Mouse (Mus musculus): Measurements from ENCODE around the gene Gm9970. TPM values are rescaled to one million over a fixed set of nuclear protein-coding genes. Genes with fewer than 3 reads are reported as not detected.
A peak's percentile ranks its signal among the peaks of the same experiment; 100 is the strongest.

Gm9970 gene
- polyA plus RNA-seq, 1 experiment from 2014 or later: 0.60 TPM

DNA sequence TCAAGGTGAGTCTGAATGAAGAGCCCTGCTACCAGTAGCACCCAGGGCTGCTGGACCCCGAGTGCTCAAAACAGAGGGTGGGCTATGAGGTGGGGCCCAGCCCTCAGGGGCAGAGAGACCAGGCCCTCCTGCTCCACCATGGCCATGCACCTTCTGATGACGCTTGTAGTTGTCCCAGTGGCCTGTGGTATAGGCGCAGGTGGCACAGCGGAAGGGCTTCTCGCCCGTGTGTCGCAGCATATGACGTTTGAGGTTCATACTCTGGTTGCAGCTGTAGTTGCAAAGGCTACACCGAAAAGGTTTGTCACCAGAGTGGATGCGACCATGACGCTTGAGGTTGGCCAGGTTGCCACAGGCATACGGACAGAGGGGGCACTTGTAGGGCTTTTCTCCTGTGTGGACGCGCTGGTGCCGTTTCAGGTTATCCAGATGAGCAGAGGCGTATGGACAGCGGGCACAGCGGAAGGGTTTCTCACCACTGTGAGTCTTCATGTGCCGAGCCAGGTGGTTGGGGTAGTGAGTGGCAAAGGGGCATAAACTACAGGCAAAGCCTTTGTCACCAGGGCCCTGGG lies 41.6 kb downstream of the Gm9970 start:
- H3K4me1 ChIP-seq (replicated peaks; ENCODE audit: control insufficient read depth, insufficient read depth, low read length): peaks cover 15% of the 10 kb centered on the region
- ATAC-seq (ENCODE audit: low read depth): no peak
- H3K4me2 ChIP-seq (ENCODE audit: low read depth, low read length): no peak overlapping the region
- H3K27ac ChIP-seq (ENCODE audit: low read length): no peak overlapping the region
- no peak overlapping the region for H3K4me3 ChIP-seq (ENCODE audit: low read length)
- H3K9me3 ChIP-seq (ENCODE audit: control insufficient read depth, low read length): peaks cover 4% of the 10 kb centered on the region
- peaks cover 69% of the 10 kb centered on the region for H3K36me3 ChIP-seq (ENCODE audit: control insufficient read depth, insufficient read depth, low read length)
- H3K27me3 ChIP-seq (ENCODE audit: control insufficient read depth, insufficient read depth, low read depth, low read length): no peaks in the 10 kb centered on the region
- H3K9ac ChIP-seq (ENCODE audit: low read length): no peak overlapping the region
- WGBS: 90% methylated on average over 19 of the region's 19 CpGs

DNA sequence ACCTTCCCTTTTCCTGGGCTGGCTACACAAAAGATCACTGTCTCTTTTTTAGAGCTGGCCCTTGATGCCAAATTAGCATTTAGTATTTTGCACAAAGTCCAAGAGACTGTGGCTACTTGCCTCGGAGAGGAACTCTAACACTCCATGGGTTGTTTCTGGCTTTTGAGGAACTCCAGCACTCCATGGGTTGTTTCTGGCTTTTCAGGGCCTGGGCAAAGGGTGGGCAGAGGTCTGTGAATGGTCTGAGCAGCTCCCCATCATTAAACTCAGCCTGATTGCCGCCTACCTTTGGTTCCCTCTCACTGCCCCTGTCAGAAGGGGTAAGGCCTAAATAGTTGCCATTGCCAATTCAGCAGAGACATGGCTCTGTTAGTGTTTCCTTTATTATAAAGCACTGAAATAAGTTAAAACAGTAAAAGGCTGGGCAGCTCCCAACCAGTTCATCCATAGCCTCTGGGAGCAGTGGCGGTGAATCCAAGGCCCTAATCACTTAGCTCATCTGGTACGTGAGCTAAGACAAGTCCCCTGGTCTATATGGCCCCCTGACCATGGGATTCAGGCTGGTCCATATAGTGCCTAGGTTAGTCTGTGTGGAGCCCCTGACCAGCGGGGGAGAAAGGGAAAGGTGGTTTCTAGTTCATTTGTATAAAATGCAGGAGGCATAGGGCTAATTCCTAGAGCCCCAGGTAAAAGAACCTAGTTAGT lies 42.3 kb downstream of the Gm9970 start:
- Histone ChIP-seq H3K27me3 (ENCODE audit: control insufficient read depth, insufficient read depth, low read depth, low read length) (no peaks in the 10 kb centered on the region), H3K4me3 (ENCODE audit: low read length) (no peak overlapping the region), H3K9me3 (ENCODE audit: control insufficient read depth, low read length) (peaks cover 4% of the 10 kb centered on the region), H3K4me2 (ENCODE audit: low read depth, low read length) (no peak overlapping the region), H3K27ac (ENCODE audit: low read length) (no peak overlapping the region), H3K36me3 (ENCODE audit: control insufficient read depth, insufficient read depth, low read length) (peaks cover 67% of the 10 kb centered on the region), H3K9ac (ENCODE audit: low read length) (no peak overlapping the region), H3K4me1 (replicated peaks; ENCODE audit: control insufficient read depth, insufficient read depth, low read length) (peaks cover 20% of the 10 kb centered on the region)
- 81% methylated on average over 5 of the region's 5 CpGs for WGBS
- ATAC-seq (ENCODE audit: low read depth): no peak

DNA sequence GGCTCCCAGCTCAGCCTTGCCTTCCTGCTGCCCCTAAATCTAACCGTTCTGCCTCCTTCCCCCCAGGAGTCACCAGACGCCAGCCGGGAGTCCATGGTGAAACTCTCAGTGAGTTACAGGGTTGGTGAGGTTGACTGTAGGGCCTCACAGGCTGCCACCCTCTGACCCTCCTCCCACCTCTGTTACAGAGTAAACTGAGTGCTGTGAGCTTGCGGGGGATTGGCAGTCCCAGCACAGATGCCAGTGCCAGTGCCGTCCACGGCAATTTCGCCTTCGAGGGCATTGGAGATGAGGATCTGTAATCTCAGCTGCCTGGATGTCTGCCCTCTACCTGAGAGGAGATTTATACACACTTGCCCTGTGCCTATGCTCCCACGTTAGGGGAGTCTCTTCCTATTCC lies 42.9 kb downstream of the Gm9970 start:
- peaks cover 20% of the 10 kb centered on the region for H3K4me1 ChIP-seq (replicated peaks; ENCODE audit: control insufficient read depth, insufficient read depth, low read length)
- ATAC-seq (ENCODE audit: low read depth): no peak
- no peak overlapping the region for H3K27ac ChIP-seq (ENCODE audit: low read length)
- H3K4me2 ChIP-seq (ENCODE audit: low read depth, low read length): no peak overlapping the region
- H3K4me3 ChIP-seq (ENCODE audit: low read length): no peak overlapping the region
- H3K27me3 ChIP-seq (ENCODE audit: control insufficient read depth, insufficient read depth, low read depth, low read length): no peaks in the 10 kb centered on the region
- peaks cover 4% of the 10 kb centered on the region for H3K9me3 ChIP-seq (ENCODE audit: control insufficient read depth, low read length)
- WGBS: 82% methylated on average over 9 of the region's 9 CpGs
- peaks cover 64% of the 10 kb centered on the region for H3K36me3 ChIP-seq (ENCODE audit: control insufficient read depth, insufficient read depth, low read length)
- no peak overlapping the region for H3K9ac ChIP-seq (ENCODE audit: low read length)

DNA sequence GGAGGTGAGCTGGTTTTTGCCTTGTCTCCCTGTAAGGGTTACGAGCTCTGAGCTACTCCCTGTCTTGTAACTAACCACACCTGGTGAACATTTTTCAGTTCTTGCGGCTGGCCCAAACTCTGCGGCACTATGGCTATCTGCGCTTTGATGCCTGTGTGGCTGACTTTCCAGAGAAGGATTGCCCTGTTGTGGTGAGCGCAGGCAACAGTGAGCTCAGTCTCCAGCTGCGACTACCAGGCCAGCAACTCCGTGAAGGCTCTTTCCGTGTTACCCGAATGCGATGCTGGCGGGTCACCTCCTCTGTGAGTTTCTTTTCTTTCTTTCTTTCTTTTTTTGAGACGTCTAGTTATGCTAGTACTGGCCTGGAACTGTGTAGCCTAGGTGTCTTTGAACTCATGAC lies 44.0 kb downstream of the Gm9970 start:
- no peak for ATAC-seq (ENCODE audit: low read depth)
- 92% methylated on average over 12 of the region's 12 CpGs for WGBS

DNA sequence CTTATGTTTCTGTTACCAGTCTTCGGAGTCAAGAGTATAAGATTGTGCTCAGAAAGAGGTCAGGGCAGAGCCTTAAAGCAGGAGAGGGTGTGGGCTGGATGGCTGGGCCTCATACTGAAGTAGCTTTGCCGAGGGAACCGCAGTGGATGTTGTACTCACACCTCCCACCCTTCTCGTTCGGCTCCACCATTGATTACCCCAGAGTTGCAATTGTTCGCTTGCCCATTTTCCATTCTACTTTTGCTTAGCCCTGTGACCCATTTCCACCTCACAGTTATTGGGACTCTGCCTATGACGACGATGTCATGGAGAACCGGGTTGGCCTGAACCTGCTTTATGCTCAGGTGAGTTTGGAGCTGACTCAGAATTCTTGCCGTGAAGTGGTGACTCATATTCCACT lies 44.8 kb downstream of the Gm9970 start:
- H3K36me3 ChIP-seq (ENCODE audit: control insufficient read depth, insufficient read depth, low read length): peaks cover 60% of the 10 kb centered on the region
- H3K27ac ChIP-seq (ENCODE audit: low read length): no peak overlapping the region
- H3K27me3 ChIP-seq (ENCODE audit: control insufficient read depth, insufficient read depth, low read depth, low read length): no peaks in the 10 kb centered on the region
- H3K9me3 ChIP-seq (ENCODE audit: control insufficient read depth, low read length): peaks cover 4% of the 10 kb centered on the region
- WGBS: 91% methylated on average over 10 of the region's 10 CpGs
- H3K9ac ChIP-seq (ENCODE audit: low read length): no peak overlapping the region
- no peak for ATAC-seq (ENCODE audit: low read depth)
- no peak overlapping the region for H3K4me3 ChIP-seq (ENCODE audit: low read length)
- peaks cover 21% of the 10 kb centered on the region for H3K4me1 ChIP-seq (replicated peaks; ENCODE audit: control insufficient read depth, insufficient read depth, low read length)
- H3K4me2 ChIP-seq (ENCODE audit: low read depth, low read length): no peak overlapping the region

More for the DNA sequence above, 44.0 kb downstream of the Gm9970 start:
- Histone ChIP-seq H3K4me3 (ENCODE audit: low read length) (no peak overlapping the region), H3K9ac (ENCODE audit: low read length) (no peak overlapping the region), H3K27ac (ENCODE audit: low read length) (no peak overlapping the region), H3K27me3 (ENCODE audit: control insufficient read depth, insufficient read depth, low read depth, low read length) (no peaks in the 10 kb centered on the region), H3K4me2 (ENCODE audit: low read depth, low read length) (no peak overlapping the region), H3K36me3 (ENCODE audit: control insufficient read depth, insufficient read depth, low read length) (peaks cover 60% of the 10 kb centered on the region), H3K9me3 (ENCODE audit: control insufficient read depth, low read length) (peaks cover 4% of the 10 kb centered on the region), H3K4me1 (replicated peaks; ENCODE audit: control insufficient read depth, insufficient read depth, low read length) (peaks cover 16% of the 10 kb centered on the region)

DNA sequence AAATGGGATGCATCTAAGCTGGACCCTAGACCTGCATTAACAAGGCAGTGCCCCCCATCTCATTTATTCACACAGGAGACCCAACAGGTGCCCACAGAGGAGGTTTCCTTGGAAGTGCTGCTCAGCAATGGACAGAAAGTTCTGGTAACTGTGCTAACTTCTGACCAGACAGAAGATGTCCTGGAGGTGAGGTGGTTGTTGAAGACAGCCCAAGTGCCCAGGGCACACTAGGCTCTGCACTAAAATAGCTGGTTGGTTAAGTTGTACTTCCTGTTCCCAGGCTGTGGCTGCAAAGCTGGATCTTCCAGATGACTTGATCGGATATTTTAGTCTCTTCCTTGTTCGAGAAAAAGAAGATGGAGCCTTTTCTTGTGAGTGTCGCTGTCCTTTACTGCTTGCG lies 45.4 kb downstream of the Gm9970 start:
- no peaks in the 10 kb centered on the region for H3K27me3 ChIP-seq (ENCODE audit: control insufficient read depth, insufficient read depth, low read depth, low read length)
- peaks cover 18% of the 10 kb centered on the region for H3K4me1 ChIP-seq (replicated peaks; ENCODE audit: control insufficient read depth, insufficient read depth, low read length)
- H3K36me3 ChIP-seq (ENCODE audit: control insufficient read depth, insufficient read depth, low read length): peaks cover 61% of the 10 kb centered on the region
- peaks cover 4% of the 10 kb centered on the region for H3K9me3 ChIP-seq (ENCODE audit: control insufficient read depth, low read length)
- no peak overlapping the region for H3K4me3 ChIP-seq (ENCODE audit: low read length)
- 87% methylated on average over 4 of the region's 4 CpGs for WGBS
- no peak overlapping the region for H3K27ac ChIP-seq (ENCODE audit: low read length)
- no peak overlapping the region for H3K4me2 ChIP-seq (ENCODE audit: low read depth, low read length)
- no peak for ATAC-seq (ENCODE audit: low read depth)
- no peak overlapping the region for H3K9ac ChIP-seq (ENCODE audit: low read length)

DNA sequence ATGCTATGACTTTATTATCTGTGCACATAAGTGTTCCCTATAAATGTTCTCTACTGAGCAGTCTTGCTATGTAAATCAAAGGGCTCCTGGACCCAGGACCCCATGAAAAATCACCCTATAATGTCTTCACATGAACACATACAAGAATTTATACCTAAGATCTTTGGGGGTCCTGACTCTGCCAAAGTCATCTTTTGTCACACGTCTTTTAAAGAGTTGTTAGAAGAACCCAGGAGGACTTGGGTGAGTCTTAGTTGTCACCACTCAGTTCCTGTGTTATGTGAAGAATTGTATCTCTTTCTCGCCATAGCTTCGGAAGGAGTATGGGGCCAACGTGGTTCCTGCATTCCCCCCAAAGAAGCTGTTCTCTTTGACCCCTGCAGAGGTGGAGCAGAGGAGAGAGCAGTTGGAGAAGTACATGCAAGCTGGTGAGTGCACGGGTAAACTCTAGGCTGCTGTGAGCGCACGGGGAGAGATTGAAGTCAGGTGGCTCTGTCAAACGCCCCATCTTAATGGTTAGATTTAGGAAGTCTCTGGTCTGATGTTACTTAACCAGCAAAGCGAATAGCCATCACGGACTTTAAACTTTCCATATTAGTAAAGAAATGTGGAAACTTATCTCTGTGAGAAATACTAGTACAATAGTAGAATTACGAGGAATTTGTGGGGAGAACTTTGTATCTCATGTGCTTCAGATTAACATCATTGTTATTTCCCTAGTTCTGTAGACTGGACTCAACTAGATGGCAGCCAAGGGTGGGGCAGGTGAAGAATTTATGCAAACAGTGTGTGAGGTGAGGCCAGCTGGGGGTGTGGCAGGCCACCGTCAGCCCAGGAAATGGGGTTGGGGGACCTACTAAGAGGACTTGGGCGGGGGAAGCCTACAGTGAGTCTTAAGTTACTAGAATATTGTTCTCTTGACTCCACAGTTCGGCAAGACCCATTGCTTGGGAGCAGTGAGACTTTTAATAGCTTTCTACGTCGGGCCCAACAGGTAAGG lies 46.2 kb downstream of the Gm9970 start:
- Histone ChIP-seq H3K27ac (ENCODE audit: low read length) (no peak overlapping the region), H3K9me3 (ENCODE audit: control insufficient read depth, low read length) (no peaks in the 10 kb centered on the region), H3K36me3 (ENCODE audit: control insufficient read depth, insufficient read depth, low read length) (peaks cover 62% of the 10 kb centered on the region), H3K9ac (ENCODE audit: low read length) (peak overlapping the region; percentile 93; the same call in 1 of the 2 replicates), H3K27me3 (ENCODE audit: control insufficient read depth, insufficient read depth, low read depth, low read length) (no peaks in the 10 kb centered on the region), H3K4me2 (ENCODE audit: low read depth, low read length) (peak overlapping the region; percentile 89), H3K4me3 (ENCODE audit: low read length) (peak overlapping the region; percentile 99), H3K4me1 (replicated peaks; ENCODE audit: control insufficient read depth, insufficient read depth, low read length) (peaks cover 15% of the 10 kb centered on the region)
- no peak for ATAC-seq (ENCODE audit: low read depth)
- 88% methylated on average over 16 of the region's 16 CpGs for WGBS

DNA sequence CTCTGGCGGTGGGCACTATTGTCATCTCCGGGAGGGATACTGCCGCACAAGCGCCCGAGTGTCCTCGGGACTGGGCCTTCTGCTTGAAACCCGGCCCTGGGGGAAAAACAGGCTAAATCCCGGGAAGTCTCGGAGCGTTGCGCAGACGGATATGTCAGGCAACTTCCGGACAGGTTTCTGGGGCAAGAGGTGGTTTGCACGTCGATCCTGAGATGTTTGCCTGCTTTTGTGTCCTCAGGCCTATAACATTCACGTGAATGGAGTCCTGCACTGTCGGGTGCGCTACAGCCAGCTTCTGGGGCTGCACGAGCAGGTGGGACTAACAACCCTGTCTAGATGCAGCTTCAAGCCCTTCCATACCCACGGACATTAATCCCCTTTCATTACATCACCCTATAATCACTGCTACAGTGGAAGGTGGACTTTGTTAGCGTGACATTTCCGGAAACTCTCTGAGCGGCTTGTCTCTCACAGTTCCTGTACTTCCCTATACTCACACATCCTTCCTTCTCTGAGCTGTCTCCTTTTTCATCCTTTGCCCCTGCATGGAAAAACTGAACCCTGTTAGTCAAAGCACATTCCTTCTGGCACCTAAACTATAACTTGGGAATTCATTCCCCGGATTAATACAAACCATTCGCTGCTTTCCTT lies 47.3 kb downstream of the Gm9970 start:
- H3K36me3 ChIP-seq (ENCODE audit: control insufficient read depth, insufficient read depth, low read length): peaks cover 59% of the 10 kb centered on the region
- WGBS: 8% methylated on average over 25 of the region's 25 CpGs
- peaks cover 15% of the 10 kb centered on the region for H3K4me1 ChIP-seq (replicated peaks; ENCODE audit: control insufficient read depth, insufficient read depth, low read length)
- no peaks in the 10 kb centered on the region for H3K27me3 ChIP-seq (ENCODE audit: control insufficient read depth, insufficient read depth, low read depth, low read length)
- ATAC-seq (ENCODE audit: low read depth): no peak
- H3K4me3 ChIP-seq (ENCODE audit: low read length): peak overlapping the region; percentile 99
- peak overlapping the region; percentile 89 for H3K4me2 ChIP-seq (ENCODE audit: low read depth, low read length)
- peak overlapping the region; percentile 88 for H3K27ac ChIP-seq (ENCODE audit: low read length)
- H3K9ac ChIP-seq (ENCODE audit: low read length): peak overlapping the region; percentile 93
- no peaks in the 10 kb centered on the region for H3K9me3 ChIP-seq (ENCODE audit: control insufficient read depth, low read length)

Data from lung, embryonic 16.5 days (tissue).